Mouse (Mus musculus) midbrain, embryonic 13.5 days (tissue): ENCODE measurements around the gene Ifi208. TPM values are rescaled to one million over a fixed set of nuclear protein-coding genes. Genes with fewer than 3 reads are reported as not detected.
"Not testable (repeated sequence)": the region's sequence is repeated elsewhere in the genome, so short reads cannot be mapped to it uniquely, and the experiment has no call there.

Experiments
- ATAC-seq: fragments of 200-750 bp; cut with Nextera tagmentation; 2 replicates; pipeline ENCODE4 v1.8.0; 2017; ENCODE audit warnings: mild to moderate bottlenecking, moderate TSS enrichment, moderate library complexity
- H3K27ac ChIP-seq: fragments of 300-500 bp; sonication (generic); 2 replicates; pipeline ENCODE4 v1.5.1; 2015; ENCODE audit warnings: inconsistent platforms, mild to moderate bottlenecking, moderate library complexity
- H3K27me3 ChIP-seq: fragments of 300-500 bp; sonication (generic); 2 replicates; pipeline ENCODE4 v1.6.1; 2015; ENCODE audit warnings: mild to moderate bottlenecking, inconsistent platforms
- H3K36me3 ChIP-seq: fragments of 300-500 bp; sonication (generic); 2 replicates; pipeline ENCODE4 v1.6.1; 2015; ENCODE audit warnings: mild to moderate bottlenecking, inconsistent platforms
- H3K4me1 ChIP-seq: fragments of 300-500 bp; sonication (generic); replicated peaks from 2 replicates; pipeline ENCODE4 v1.6.1; 2015; ENCODE audit warnings: inconsistent platforms
- H3K4me2 ChIP-seq: fragments of 300-500 bp; sonication (generic); replicated peaks from 2 replicates; pipeline ENCODE4 v1.6.1; 2015; ENCODE audit warnings: moderate library complexity, mild to moderate bottlenecking, inconsistent platforms
- H3K4me3 ChIP-seq: fragments of 300-500 bp; sonication (generic); replicated peaks from 2 replicates; pipeline ENCODE4 v1.5.1; 2015; ENCODE audit warnings: mild to moderate bottlenecking, inconsistent platforms
- H3K9ac ChIP-seq: fragments of 300-500 bp; sonication (generic); replicated peaks from 2 replicates; pipeline ENCODE4 v1.6.1; 2015; ENCODE audit warnings: mild to moderate bottlenecking, inconsistent platforms
- H3K9me3 ChIP-seq: fragments of 300-500 bp; sonication (generic); 2 replicates; pipeline ENCODE4 v1.6.1; 2016; ENCODE audit warnings: mild to moderate bottlenecking, inconsistent platforms
- WGBS: fragments of 180-500 bp; shearing (Covaris S2); methylation state at CpG from one replicate; pipeline ENCODE4 v1.1.7; 2015; 5-methylcytosine and 5-hydroxymethylcytosine counted together
- polyA plus RNA-seq: library from polyadenylated mRNA; unstranded; fragments of >200 nt; fragmentation: Nextera tagmentation; extraction: Ambion mirVana; gene quantifications from 2 replicates; pipeline ENCODE4 v1.2.1, GENCODE M21; 2015

Gene Ifi208
- not detected in 2 replicates for polyA plus RNA-seq

DNA sequence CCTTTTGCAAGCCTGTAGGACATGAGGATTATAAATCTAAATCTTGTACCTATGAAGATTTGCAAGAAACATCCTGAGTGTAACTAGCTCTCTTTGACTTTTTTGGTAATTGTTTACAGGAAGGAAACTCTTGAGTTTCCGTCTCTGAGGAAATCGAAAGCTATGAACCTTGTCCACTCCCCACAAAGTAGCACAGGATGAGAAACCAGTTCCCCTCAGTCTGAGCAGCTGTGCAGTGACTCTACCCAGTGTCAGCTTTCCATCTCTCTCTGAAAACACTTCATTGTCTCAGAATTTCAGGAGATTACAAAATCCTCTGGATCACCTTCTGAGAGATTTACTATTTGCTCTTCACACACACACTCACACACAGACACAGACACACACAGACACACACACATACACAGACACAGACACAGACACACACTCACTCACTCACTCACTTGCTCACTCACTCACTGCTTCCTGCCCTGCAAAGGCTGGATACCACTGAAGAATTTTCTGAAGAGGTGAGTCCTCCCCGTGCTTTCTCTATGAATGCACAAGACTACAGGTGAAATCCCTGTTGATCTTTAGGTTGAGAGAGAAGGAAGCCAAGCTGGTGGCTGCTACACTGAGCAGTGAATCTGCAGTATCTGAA lies at the start of gene Ifi208:
Gene Ifi208, plus strand, starts transcription at position 218 of the 640 bp plus-strand sequence.
- ATAC-seq, H3K27ac ChIP-seq, H3K4me2 ChIP-seq, H3K36me3 ChIP-seq, H3K27me3 ChIP-seq, H3K9ac ChIP-seq, H3K4me1 ChIP-seq, H3K4me3 ChIP-seq, H3K9me3 ChIP-seq: not testable (repeated sequence)
- 51% methylated on average over 3 of the region's 3 CpGs for WGBS

DNA sequence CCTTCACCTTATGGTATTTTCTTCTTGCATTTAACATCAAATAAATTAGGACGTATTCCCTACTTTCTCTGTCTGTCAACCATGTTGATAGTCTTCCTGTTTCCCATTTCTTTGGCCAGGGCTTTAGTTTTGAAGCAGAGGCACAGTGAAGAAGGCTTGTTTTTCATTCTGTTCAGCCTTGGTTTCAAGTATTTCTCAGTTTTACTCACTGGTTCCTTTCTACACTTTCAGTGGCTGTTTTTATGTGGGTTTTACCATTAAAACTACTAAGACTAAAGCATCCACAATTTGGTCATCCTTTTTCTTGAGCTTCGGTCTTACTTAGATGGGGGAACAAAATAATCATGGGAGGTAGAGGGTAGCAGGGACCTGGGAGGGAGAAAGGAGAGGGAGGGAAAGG lies 49.4 kb upstream of the Ifi208 start:
- no peak for ATAC-seq
- WGBS, result 88% methylated on average over 2 of the region's 2 CpGs
- Histone ChIP-seq H3K27ac (no peak overlapping the region), H3K9ac (no peak overlapping the region), H3K27me3 (no peaks in the 10 kb centered on the region), H3K4me2 (no peak overlapping the region), H3K9me3 (no peaks in the 10 kb centered on the region), H3K4me3 (no peak overlapping the region), H3K36me3 (no peaks in the 10 kb centered on the region), H3K4me1 (no peaks in the 10 kb centered on the region)

DNA sequence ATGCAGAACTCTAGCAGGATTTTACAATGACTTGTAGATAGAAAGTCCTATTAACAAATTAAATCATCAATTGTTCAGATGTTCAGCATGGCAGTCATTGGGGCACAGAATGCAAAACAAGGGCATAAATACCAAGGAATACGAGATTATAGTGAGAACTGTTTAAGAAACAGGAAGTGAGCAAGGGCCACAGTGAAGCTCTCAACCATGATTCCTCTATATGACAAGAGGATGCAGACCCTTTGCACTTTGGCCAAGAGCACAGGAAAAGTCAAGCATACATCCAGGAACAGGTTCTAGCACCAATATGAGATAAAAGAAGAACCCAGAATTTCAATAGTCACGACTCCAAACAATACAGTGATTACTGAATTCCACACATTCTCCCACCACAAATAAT lies 46.8 kb upstream of the Ifi208 start:
- Histone ChIP-seq H3K27me3 (no peaks in the 10 kb centered on the region), H3K4me2 (no peak overlapping the region), H3K36me3 (no peaks in the 10 kb centered on the region), H3K9ac (no peak overlapping the region), H3K9me3 (no peaks in the 10 kb centered on the region), H3K27ac (no peak overlapping the region), H3K4me3 (no peak overlapping the region), H3K4me1 (no peaks in the 10 kb centered on the region)
- WGBS, result 87% methylated on average over 2 of the region's 2 CpGs
- ATAC-seq, result no peak

DNA sequence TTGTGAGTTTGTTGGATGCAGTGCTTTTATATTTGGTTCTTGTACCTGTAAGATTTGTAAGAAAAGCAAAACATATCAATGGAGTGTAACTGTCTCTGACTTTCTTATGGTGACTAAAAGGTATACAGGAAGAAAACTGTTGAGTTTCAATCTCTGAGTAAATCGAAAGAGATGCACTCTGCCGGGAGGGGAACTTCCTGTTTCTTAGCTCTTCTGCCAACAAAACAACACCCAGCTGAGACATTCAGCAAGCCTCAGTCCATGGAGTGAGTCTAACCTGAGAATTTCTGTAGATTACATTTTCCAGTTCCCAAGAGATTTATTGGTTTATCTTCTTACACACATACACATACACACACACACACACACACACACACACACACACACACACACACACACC lies 42.9 kb upstream of the Ifi208 start, which contains the start of gene Ifi209:
Gene Ifi209, plus strand, starts transcription at position 296 of the 400 bp plus-strand sequence.
- not testable (repeated sequence) for H3K4me3 ChIP-seq, H3K9me3 ChIP-seq, H3K9ac ChIP-seq, ATAC-seq, H3K27me3 ChIP-seq, H3K4me1 ChIP-seq, H3K4me2 ChIP-seq, H3K36me3 ChIP-seq, H3K27ac ChIP-seq
- 84% methylated on average over 2 of the region's 2 CpGs for WGBS

DNA sequence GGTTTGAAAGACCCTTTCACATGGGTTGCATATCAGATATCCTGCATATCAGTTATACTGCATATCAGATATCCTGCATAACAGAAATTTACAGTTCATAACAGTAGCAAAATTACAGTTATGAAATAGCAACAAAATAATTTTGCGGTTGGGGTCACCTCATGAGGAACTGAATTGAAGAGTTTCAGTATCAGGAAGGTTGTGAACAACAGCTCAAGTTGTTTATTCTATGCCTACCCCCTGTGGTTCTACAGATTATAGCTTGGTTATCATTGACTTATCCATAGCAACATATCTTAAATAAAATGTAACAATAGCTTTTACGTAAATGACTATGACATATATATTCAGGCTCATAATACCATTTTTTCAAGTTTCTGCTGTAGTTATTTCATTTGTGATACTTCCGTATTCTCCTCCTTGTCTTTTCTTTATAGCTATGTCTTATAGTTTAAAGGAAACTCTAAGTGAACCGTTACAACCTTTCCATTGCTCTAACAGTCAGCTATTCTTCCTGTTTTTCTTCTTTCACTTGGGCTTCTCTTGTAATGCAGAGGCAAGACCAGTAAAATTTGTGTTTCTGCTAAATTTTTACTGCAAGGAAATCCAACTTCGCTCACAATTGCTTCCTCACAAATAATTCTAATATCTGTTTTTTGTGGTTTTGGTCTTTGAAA lies 39.4 kb upstream of the Ifi208 start:
- Histone ChIP-seq H3K9me3 (no peaks in the 10 kb centered on the region), H3K4me2 (no peak overlapping the region), H3K4me1 (no peaks in the 10 kb centered on the region), H3K27ac (no peak overlapping the region), H3K4me3 (no peak overlapping the region), H3K36me3 (no peaks in the 10 kb centered on the region), H3K9ac (no peak overlapping the region), H3K27me3 (no peaks in the 10 kb centered on the region)
- WGBS, result 90% methylated on average over 5 of the region's 5 CpGs
- ATAC-seq, result no peak

DNA sequence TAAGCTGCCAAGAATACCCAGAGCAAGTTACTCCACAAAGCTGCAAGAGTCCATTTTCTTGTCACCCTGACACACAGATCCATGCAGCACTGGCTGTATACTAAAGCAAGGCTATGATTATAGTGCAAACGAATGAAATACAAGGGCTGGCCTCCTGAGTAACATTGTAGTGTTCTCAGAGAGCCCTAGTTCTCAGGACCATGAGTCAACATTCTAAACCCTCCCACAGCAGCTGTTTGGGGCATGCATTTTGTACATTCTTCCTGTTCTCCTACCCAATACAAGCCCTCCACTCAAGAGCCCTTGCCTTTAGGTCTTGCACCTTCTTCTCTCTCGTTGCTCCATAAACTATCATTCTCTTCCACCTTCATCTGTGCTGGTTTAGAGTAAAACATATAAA lies 28.1 kb upstream of the Ifi208 start:
- 81% methylated on average over 2 of the region's 2 CpGs for WGBS
- no peak for ATAC-seq
- Histone ChIP-seq H3K27me3 (no peaks in the 10 kb centered on the region), H3K4me2 (no peak overlapping the region), H3K27ac (no peak overlapping the region), H3K4me3 (no peak overlapping the region), H3K36me3 (no peaks in the 10 kb centered on the region), H3K9ac (no peak overlapping the region), H3K9me3 (no peaks in the 10 kb centered on the region), H3K4me1 (no peaks in the 10 kb centered on the region)

DNA sequence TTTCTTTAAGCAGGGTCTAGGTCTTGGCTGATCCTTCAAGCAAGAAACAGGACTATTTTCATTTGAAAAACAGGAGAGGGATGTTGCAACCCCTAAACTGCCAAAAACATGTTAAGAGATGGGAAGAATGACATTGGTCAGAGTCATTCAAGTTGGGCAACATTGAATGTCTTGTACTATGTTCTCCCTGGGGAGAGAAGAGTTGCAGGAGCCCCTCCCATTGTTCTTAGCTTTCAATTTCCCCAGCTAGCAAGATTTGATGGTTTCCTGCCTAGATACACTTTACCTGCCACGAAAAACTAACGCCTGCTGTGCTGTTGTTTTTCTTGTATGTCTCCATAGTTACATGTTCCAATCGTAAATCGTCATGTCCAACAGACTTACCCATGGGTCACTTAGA lies 15.5 kb upstream of the Ifi208 start:
- no peak overlapping the region for H3K4me3 ChIP-seq
- no peak for ATAC-seq
- no peak overlapping the region for H3K4me2 ChIP-seq
- H3K4me1 ChIP-seq, result no peaks in the 10 kb centered on the region
- no peaks in the 10 kb centered on the region for H3K27me3 ChIP-seq
- no peak overlapping the region for H3K27ac ChIP-seq
- H3K36me3 ChIP-seq, result no peaks in the 10 kb centered on the region
- H3K9ac ChIP-seq, result no peak overlapping the region
- no peaks in the 10 kb centered on the region for H3K9me3 ChIP-seq
- 85% methylated on average over 4 of the region's 4 CpGs for WGBS

DNA sequence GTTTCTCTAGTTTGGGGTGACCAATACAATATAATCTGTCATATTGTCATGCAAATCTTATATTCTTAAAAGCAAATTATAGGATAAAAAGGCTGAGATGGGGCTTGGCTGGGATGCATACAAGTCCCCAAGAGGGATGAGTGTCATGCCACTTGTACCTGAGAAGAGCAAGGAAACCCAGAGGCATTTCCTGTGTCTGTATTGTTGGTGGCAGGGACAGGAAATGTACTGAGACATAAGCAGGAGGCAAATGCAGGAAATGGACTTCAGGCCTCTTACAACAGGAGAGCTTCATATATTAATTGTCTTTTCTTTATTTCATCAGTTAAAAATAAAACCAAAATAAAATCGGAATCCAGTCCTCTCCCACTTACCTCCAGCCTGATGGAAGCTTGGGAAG lies 5.1 kb downstream of the Ifi208 start:
- H3K9ac ChIP-seq, ATAC-seq, H3K27me3 ChIP-seq, H3K36me3 ChIP-seq, H3K4me3 ChIP-seq, H3K4me2 ChIP-seq, H3K9me3 ChIP-seq, H3K27ac ChIP-seq, H3K4me1 ChIP-seq: not testable (repeated sequence)
- 93% methylated on average over 1 of the region's 1 CpGs for WGBS

DNA sequence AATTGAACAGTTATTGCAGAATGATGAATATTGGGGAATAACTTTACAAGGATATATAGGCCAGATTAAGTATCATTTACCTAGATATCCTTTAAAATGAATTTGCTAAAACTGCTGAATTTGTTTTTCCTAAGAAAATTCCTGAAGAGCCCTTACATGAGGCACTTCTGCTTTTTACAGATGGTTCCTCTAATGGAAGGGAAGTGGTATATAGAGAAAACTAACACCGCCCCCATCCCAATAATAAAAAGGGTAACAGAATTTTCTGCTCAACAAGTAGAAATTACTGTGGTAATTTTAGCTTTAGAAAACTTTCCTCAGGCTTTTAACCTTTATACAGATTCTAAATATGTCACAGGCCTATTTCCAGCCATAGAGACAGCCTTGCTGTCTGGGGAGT lies 20.8 kb downstream of the Ifi208 start:
- no peaks in the 10 kb centered on the region for H3K27me3 ChIP-seq
- H3K27ac ChIP-seq, result no peak overlapping the region
- no peak overlapping the region for H3K4me2 ChIP-seq
- no peaks in the 10 kb centered on the region for H3K4me1 ChIP-seq
- no peak overlapping the region for H3K9ac ChIP-seq
- WGBS, result 97% methylated on average over 1 of the region's 1 CpGs
- no peaks in the 10 kb centered on the region for H3K36me3 ChIP-seq
- H3K9me3 ChIP-seq, result no peaks in the 10 kb centered on the region
- no peak for ATAC-seq
- H3K4me3 ChIP-seq, result no peak overlapping the region

DNA sequence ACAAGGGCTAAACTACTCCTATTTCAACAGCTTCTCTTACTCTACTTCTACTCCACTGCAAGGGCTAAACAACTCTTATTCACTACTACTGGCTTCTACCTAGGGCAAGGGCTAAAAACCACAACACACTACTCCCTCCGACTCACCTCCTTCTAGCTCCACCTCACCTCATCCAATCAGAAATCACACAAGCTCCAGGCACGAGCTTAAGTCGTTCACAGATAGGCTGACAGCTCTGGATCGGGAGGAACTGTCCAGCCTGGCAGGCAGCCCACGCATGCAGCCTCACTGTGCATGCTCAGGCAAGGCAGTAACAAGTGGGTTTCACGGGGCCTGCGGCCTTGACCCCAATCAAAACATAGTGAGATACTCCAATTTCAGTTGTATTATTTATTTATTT lies 59.7 kb downstream of the Ifi208 start:
- Histone ChIP-seq H3K27me3 (no peaks in the 10 kb centered on the region), H3K4me1 (no peaks in the 10 kb centered on the region), H3K36me3 (no peaks in the 10 kb centered on the region), H3K9me3 (no peaks in the 10 kb centered on the region), H3K27ac (no peak overlapping the region), H3K4me2 (no peak overlapping the region), H3K4me3 (no peak overlapping the region), H3K9ac (no peak overlapping the region)
- 48% methylated on average over 7 of the region's 7 CpGs for WGBS
- no peak for ATAC-seq

DNA sequence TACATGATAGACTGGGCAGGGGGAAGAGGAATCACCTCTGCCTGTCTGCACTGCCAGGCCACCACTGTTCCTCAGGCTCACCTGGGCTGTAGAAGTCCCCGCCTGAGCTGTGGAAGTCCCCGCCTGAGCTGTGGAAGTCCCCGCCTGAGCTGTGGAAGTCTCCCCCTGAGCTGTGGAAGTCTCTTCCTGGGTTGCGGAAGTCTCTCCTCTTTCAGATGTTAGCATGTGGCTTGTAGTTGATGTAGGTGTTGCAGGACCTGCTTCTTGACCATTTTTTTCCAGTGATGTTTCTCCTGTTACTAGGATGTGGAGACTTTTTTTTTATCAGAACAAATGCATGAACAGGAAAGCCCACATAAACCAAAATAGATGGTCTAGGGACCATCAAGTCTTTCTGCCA lies 61.5 kb downstream of the Ifi208 start:
- WGBS, result 94% methylated on average over 4 of the region's 4 CpGs
- not testable (repeated sequence) for H3K27ac ChIP-seq, H3K36me3 ChIP-seq

DNA sequence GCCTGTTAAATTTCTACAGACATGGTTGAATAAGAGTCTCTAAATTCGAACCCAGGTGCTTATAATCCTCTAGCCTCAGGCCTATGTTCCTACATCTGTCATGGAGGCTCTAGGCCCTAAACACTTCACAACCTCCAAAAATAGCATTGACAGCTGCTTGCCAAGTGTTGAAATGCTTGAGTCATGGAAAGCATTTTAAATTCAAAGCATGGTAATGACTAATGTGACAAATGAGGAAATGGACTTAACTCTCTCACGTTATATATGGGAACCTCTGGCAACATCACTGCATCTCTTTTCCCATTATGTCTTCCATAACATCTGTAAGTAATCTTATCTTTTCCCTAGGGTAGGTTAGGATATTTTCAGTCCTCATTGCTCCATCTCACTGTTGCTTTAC lies 63.5 kb downstream of the Ifi208 start:
- Histone ChIP-seq H3K27ac (no peak overlapping the region), H3K9ac (no peak overlapping the region), H3K27me3 (no peaks in the 10 kb centered on the region), H3K36me3 (no peaks in the 10 kb centered on the region), H3K4me1 (no peaks in the 10 kb centered on the region), H3K4me2 (no peak overlapping the region), H3K4me3 (no peak overlapping the region), H3K9me3 (no peaks in the 10 kb centered on the region)
- WGBS, result 83% methylated on average over 2 of the region's 2 CpGs
- ATAC-seq, result no peak

More for the DNA sequence above, 61.5 kb downstream of the Ifi208 start:
- not testable (repeated sequence) for H3K4me3 ChIP-seq, H3K27me3 ChIP-seq, H3K9ac ChIP-seq, H3K4me2 ChIP-seq, H3K9me3 ChIP-seq, ATAC-seq, H3K4me1 ChIP-seq

DNA sequence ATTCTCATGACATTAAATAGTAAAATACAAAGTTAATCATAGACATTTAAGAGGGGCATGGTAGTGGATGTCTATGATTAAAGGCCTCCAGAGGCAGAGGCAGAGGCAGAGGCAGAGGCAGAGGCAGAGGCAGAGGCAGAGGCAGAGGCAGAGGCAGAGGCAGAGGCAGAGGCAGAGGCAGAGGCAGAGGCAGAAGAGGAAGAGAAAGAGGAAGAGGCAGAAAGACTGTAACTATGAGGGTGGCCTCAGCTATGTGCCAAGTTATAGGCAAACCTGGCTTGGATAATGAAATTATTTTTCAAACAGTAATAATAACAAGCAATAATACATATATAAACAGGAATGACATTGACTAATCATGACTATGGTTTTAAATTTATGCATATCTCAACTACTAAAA lies 67.1 kb downstream of the Ifi208 start:
- Histone ChIP-seq H3K36me3 (no peaks in the 10 kb centered on the region), H3K27ac (no peak overlapping the region), H3K4me1 (no peaks in the 10 kb centered on the region), H3K4me3 (no peak overlapping the region), H3K9ac (no peak overlapping the region), H3K4me2 (no peak overlapping the region), H3K9me3 (no peaks in the 10 kb centered on the region), H3K27me3 (no peaks in the 10 kb centered on the region)
- no peak for ATAC-seq
